Mouse (Mus musculus) lung, embryonic 14.5 days (tissue): ENCODE results near the gene Taf9b. TPM values are rescaled to one million over a fixed set of nuclear protein-coding genes. Genes with fewer than 3 reads are reported as not detected.
A peak's percentile ranks its signal among the peaks of the same experiment; 100 is the strongest.

Experiments
- ATAC-seq: fragments of 200-750 bp; cut with Nextera tagmentation; 2 replicates; pipeline ENCODE4 v1.8.0; 2017; ENCODE audit warnings: mild to moderate bottlenecking, moderate TSS enrichment, moderate library complexity; ENCODE audit not compliant: insufficient read depth
- DNase-seq: peaks from one replicate; pipeline ENCODE4 v3.0.0-alpha.2; 2015
- H3K27ac ChIP-seq: fragments of 300-500 bp; sonication (generic); 2 replicates; pipeline ENCODE4 v1.5.1; 2014; ENCODE audit warnings: low read depth, mild to moderate bottlenecking, moderate library complexity
- H3K27me3 ChIP-seq: fragments of 300-500 bp; sonication (generic); 2 replicates; pipeline ENCODE4 v1.6.1; 2014; ENCODE audit warnings: low read length, control low read depth; ENCODE audit not compliant: insufficient read depth
- H3K36me3 ChIP-seq: fragments of 300-500 bp; sonication (generic); 2 replicates; pipeline ENCODE4 v1.6.1; 2014; ENCODE audit warnings: control low read depth; ENCODE audit not compliant: insufficient read depth
- H3K4me1 ChIP-seq: fragments of 300-500 bp; sonication (generic); 2 replicates; pipeline ENCODE4 v1.6.1; 2014; ENCODE audit warnings: antibody characterized with exemption, control low read depth; ENCODE audit not compliant: insufficient read depth
- H3K4me2 ChIP-seq: fragments of 300-500 bp; sonication (generic); 2 replicates; pipeline ENCODE4 v1.6.1; 2014; ENCODE audit warnings: mild to moderate bottlenecking
- H3K4me3 ChIP-seq: fragments of 300-500 bp; sonication (generic); 2 replicates; pipeline ENCODE4 v1.5.1; 2014; ENCODE audit warnings: low read depth, low read length
- H3K9ac ChIP-seq: fragments of 300-500 bp; sonication (generic); 2 replicates; pipeline ENCODE4 v1.6.1; 2014
- H3K9me3 ChIP-seq: fragments of 300-500 bp; sonication (generic); 2 replicates; pipeline ENCODE4 v1.6.1; 2016; ENCODE audit warnings: low read depth, low read length, control low read depth
- CTCF ChIP-seq: IDR thresholded peaks from 2 replicates; pipeline ENCODE4 v1.5.1; 2016; ENCODE audit warnings: antibody characterized with exemption, low read depth
- WGBS: fragments of 180-500 bp; shearing (Covaris S2); extraction: QIAGEN DNeasy Blood & Tissue Kit; methylation state at CpG from one replicate; pipeline ENCODE4 v1.1.7; 2014; 5-methylcytosine and 5-hydroxymethylcytosine counted together
- polyA plus RNA-seq: library from polyadenylated mRNA; unstranded; fragments of >200 nt; fragmentation: Nextera tagmentation; extraction: Ambion mirVana; gene quantifications from 2 replicates; pipeline ENCODE4 v1.2.1, GENCODE M21; 2014

Gene Taf9b
- polyA plus RNA-seq, 1 experiment from 2014 or later, result 12.8 TPM

GRCm38 (mm10) chrX:106190091-106190490, 30.9 kb downstream of the Taf9b start:
- ATAC-seq (no peak), DNase-seq (no peak)
- Histone ChIP-seq H3K36me3 (0 out of 2 replicates have a peak, but pooled peaks cover 18% of the 10 kb centered on the region), H3K9ac (no peak overlapping the region), H3K4me2 (peak overlapping the region; percentile 74; the same call in 1 of the 2 replicates), H3K9me3 (no peaks in the 10 kb centered on the region), H3K4me3 (no peak overlapping the region), H3K4me1 (no peaks in the 10 kb centered on the region; the same call in none of the 2 replicates), H3K27ac (no peak overlapping the region), H3K27me3 (no peaks in the 10 kb centered on the region)
- 30% methylated on average over 4 of the region's 4 CpGs for WGBS
- no peak for TF ChIP-seq CTCF

DNA sequence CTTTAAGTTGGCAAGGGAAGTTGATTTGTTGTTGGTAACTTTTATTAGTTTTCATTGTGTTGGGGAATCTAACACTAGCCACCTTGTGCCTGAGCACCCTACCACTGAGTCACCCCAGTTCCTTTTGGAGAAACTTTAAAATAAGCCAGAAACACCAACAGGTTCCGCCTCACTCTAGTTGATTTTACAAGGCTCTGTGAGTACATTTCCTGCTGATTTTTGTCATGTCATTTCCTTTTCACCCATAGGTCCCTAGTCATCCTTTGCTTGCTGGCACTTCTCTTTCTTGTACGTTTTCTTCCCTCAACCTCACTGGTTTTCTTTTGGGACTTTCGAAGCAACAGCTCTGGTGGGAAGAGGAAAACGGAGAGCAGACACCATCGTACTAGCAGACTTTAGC, 31.6 kb downstream of the Taf9b start:
- H3K9ac ChIP-seq, result no peak overlapping the region
- no peaks in the 10 kb centered on the region for H3K27me3 ChIP-seq
- no peaks in the 10 kb centered on the region for H3K9me3 ChIP-seq
- 0 out of 2 replicates have a peak, but pooled peaks cover 12% of the 10 kb centered on the region for H3K36me3 ChIP-seq
- H3K4me2 ChIP-seq, result peak overlapping the region; percentile 74
- H3K4me1 ChIP-seq, result no peaks in the 10 kb centered on the region; the same call in none of the 2 replicates
- 61% methylated on average over 5 of the region's 5 CpGs for WGBS
- H3K27ac ChIP-seq, result no peak overlapping the region
- ATAC-seq, result no peak
- no peak for TF ChIP-seq CTCF
- H3K4me3 ChIP-seq, result peak overlapping the region; percentile 59
- no peak for DNase-seq

DNA sequence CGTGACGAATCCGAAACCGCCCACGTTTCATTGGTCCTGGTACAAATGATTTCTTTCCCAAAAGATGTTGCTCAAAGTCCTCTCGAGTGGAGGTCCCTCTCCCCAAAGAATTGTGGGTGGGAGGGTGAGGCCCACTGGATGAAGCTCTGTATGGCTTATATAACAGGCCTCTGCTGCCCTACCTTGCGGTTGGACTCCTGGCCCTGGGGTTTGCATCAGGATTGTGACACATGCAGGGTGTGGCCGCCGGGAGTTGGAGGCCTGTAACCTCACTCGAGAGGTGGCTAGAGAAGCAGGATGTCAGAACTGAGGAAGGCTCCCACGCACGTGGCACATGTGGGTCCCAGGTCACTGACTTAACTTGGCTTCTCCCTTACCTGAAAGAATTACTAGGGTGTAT, 33.2 kb downstream of the Taf9b start:
- Histone ChIP-seq H3K9ac (peak overlapping the region; percentile 67), H3K4me2 (peak overlapping the region; percentile 74), H3K4me3 (peak overlapping the region; percentile 59), H3K9me3 (no peaks in the 10 kb centered on the region), H3K4me1 (no peaks in the 10 kb centered on the region; the same call in none of the 2 replicates), H3K27ac (no peak overlapping the region), H3K27me3 (no peaks in the 10 kb centered on the region), H3K36me3 (0 out of 2 replicates have a peak, but pooled peaks cover 6% of the 10 kb centered on the region)
- no peak for ATAC-seq
- 9% methylated on average over 12 of the region's 12 CpGs for WGBS
- no peak for DNase-seq
- TF ChIP-seq CTCF, result no peak

GRCm38 (mm10) chrX:106186713-106187649, 34.0 kb downstream of the Taf9b start, which contains the start of gene Pgk1:
Gene Pgk1 (plus strand): TSS chrX:106187100.
- no peaks in the 10 kb centered on the region; the same call in none of the 2 replicates for H3K4me1 ChIP-seq
- no peak for TF ChIP-seq CTCF
- no peaks in the 10 kb centered on the region for H3K27me3 ChIP-seq
- DNase-seq (peak; percentile 95), ATAC-seq (peak; percentile 98)
- H3K36me3 ChIP-seq, result 0 out of 2 replicates have a peak, but pooled peaks cover 6% of the 10 kb centered on the region
- H3K27ac ChIP-seq, result peak within 1 kb of the TSS; percentile 95
- WGBS, result 11% methylated on average over 49 of the region's 55 CpGs
- H3K4me3 ChIP-seq, result peak within 1 kb of the TSS; percentile 59
- no peaks in the 10 kb centered on the region for H3K9me3 ChIP-seq
- peak within 1 kb of the TSS; percentile 74 for H3K4me2 ChIP-seq
- H3K9ac ChIP-seq, result peak within 1 kb of the TSS; percentile 67

DNA sequence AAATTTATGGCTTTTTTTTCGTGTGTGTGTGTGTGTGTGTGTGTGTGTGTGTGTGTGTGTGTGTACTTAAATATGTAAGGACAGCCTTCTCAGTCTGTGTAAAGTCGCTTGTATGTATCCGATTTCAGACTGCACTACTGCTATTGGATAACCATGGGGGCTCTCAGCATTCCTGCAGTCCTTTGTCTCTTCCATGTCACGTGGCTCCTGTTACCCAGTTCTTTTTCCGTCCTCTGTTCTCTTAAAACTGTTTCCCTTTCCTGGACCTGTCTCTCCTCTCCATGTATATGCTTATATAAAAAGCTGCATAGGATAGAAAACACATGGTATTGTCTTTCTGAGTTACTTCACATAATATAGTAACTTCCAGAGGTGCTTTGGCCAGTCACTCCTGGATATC, 35.3 kb downstream of the Taf9b start:
- no peak for TF ChIP-seq CTCF
- Histone ChIP-seq H3K27me3 (no peaks in the 10 kb centered on the region), H3K4me2 (peak overlapping the region; percentile 49), H3K4me1 (no peaks in the 10 kb centered on the region; the same call in none of the 2 replicates), H3K36me3 (0 out of 2 replicates have a peak, but pooled peaks cover 6% of the 10 kb centered on the region), H3K27ac (peak overlapping the region; percentile 95), H3K4me3 (no peak overlapping the region), H3K9me3 (no peaks in the 10 kb centered on the region), H3K9ac (0 out of 2 replicates have a peak overlapping the region, but pooled peaks have one; percentile 20)
- ATAC-seq (peak; percentile 35), DNase-seq (peak; percentile 60)
- WGBS, result 15% methylated on average over 5 of the region's 5 CpGs

GRCm38 (mm10) chrX:106184279-106184678, 36.7 kb downstream of the Taf9b start:
- TF ChIP-seq CTCF, result no peak
- no peak overlapping the region for H3K9ac ChIP-seq
- no peaks in the 10 kb centered on the region; the same call in none of the 2 replicates for H3K4me1 ChIP-seq
- WGBS, result 34% methylated on average over 4 of the region's 4 CpGs
- H3K4me3 ChIP-seq, result no peak overlapping the region
- no peaks in the 10 kb centered on the region for H3K36me3 ChIP-seq
- H3K9me3 ChIP-seq, result no peaks in the 10 kb centered on the region
- H3K27ac ChIP-seq, result no peak overlapping the region
- H3K27me3 ChIP-seq, result no peaks in the 10 kb centered on the region
- ATAC-seq (no peak), DNase-seq (no peak)
- H3K4me2 ChIP-seq, result no peak overlapping the region

DNA sequence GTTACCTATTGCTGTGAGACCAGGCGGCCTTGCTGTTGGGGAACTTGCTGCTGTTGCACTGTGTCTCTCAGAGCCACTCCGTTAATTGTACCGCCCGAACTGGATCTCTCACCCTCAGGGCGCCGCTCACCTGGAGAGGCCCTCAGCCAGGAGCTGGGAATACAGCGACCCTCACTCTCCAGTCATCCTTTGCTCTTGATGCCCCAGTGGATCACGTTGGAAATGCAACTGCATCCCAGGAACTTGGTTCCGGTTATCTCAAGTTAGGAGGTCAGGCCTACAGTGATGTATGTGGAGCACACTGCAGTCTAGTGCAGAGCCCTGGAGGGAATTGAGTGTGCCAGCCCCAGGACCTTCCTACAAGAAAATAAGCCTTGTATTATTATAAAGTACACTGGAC, 44.6 kb downstream of the Taf9b start:
- H3K4me2 ChIP-seq, result no peak overlapping the region
- H3K27ac ChIP-seq, result no peak overlapping the region
- no peak for ATAC-seq
- no peaks in the 10 kb centered on the region for H3K9me3 ChIP-seq
- no peak for DNase-seq
- TF ChIP-seq CTCF, result no peak
- no peak overlapping the region for H3K4me3 ChIP-seq
- H3K27me3 ChIP-seq, result no peaks in the 10 kb centered on the region
- H3K36me3 ChIP-seq, result no peaks in the 10 kb centered on the region
- no peaks in the 10 kb centered on the region for H3K4me1 ChIP-seq
- H3K9ac ChIP-seq, result no peak overlapping the region
- 61% methylated on average over 9 of the region's 9 CpGs for WGBS
